Mouse (Mus musculus) liver, embryonic 14.5 days (tissue): ENCODE results near the gene Cep97.

Experiments used
- CTCF ChIP-seq: IDR thresholded peaks from 2 replicates; pipeline ENCODE4 v1.5.1; 2016; ENCODE audit warnings: antibody characterized with exemption, low read depth, control low read depth
- EP300 ChIP-seq: IDR thresholded peaks from 2 replicates; pipeline ENCODE4 v1.6.1; 2016; ENCODE audit warnings: antibody characterized with exemption, low read depth

- TF ChIP-seq CTCF (peak; percentile 54), EP300 (no peak)
Observed at GRCm38 (mm10) chr16:55894893-55895650, 39.6 kb downstream of the Cep97 start, which contains the start of gene Nxpe3.
